Mouse (Mus musculus) spleen, adult 12 weeks (tissue): ENCODE measurements around the gene Acyp2.
"Not testable (repeated sequence)": the region's sequence is repeated elsewhere in the genome, so short reads cannot be mapped to it uniquely, and the experiment has no call there.

ENCODE experiments used
- DNase-seq: peaks from one replicate; pipeline ENCODE4 v3.0.0; 2022; ENCODE audit warnings: low spot score

The Acyp2 gene

GRCm38 (mm10) chr11:30649001-30649637, at the start of gene Acyp2:
TSS of gene Acyp2 (minus strand) at chr11:30649587.
- peak; percentile 80 for DNase-seq

DNA sequence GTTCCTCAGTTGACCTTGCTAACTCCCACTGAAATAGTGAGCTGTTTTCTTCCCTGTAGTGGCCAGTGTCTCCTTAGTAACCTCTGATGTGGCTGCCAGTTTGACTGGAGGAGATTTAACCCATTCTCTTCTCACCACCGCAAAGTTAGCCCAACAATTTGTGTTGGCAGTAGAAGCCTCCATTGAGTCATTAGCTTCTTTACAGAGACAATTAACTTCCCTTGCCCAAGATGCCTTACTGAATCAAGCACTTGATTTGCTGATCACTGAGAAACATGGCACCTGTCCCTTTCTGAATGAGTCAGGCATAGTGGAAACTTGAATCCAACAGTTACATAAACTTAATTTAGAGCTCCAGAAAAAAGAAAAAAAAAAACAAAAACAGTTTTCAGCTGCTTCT, 40.0 kb upstream of the Acyp2 start:
- DNase-seq, result no peak

- no peak for DNase-seq
These were observed 26.7 kb upstream of the Acyp2 start for GRCm38 (mm10) chr11:30676086-30676485.

DNA sequence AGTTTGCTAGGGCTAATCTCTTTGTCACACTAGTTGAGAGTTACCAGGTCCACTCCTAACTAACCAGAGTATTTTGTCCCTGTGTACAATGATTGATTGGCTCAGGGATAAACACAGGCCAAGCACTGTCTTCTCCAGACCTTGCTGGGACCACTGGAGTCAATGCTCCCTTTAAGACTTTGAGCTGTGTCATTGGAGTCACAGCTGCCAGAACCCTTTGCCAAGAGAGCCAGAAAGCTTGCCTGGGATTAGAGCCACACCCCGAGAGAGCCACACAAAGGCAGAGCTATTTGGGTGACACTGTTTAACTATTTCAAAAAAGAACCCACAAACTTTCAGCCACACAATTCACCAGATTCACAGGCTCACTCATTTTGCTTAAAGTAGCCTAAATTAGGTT, 23.3 kb upstream of the Acyp2 start:
- DNase-seq, result no peak

GRCm38 (mm10) chr11:30663001-30663400, 13.6 kb upstream of the Acyp2 start:
- DNase-seq, result no peak

DNA sequence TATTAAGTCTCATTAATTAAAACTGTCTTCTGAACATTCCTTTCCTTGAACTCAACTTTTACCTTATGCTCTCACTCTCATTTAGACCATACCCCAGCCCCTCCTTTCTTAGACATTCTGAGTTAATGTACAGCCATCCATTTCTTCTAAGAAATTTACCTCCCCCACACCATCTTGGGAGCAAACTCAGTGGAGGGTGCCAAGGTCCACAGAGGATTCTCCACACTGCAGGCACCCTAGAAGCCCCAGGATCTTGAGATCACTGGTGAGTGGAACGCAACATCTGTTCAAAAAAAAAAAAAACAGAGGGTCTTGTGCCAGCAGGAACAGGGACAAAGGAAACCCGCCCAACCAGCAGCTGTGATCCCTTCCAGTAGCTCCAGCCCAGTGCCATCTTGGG, 13.2 kb upstream of the Acyp2 start:
- DNase-seq, result no peak

- no peak for DNase-seq
These were observed 7.7 kb upstream of the Acyp2 start for GRCm38 (mm10) chr11:30657069-30657468.

DNA sequence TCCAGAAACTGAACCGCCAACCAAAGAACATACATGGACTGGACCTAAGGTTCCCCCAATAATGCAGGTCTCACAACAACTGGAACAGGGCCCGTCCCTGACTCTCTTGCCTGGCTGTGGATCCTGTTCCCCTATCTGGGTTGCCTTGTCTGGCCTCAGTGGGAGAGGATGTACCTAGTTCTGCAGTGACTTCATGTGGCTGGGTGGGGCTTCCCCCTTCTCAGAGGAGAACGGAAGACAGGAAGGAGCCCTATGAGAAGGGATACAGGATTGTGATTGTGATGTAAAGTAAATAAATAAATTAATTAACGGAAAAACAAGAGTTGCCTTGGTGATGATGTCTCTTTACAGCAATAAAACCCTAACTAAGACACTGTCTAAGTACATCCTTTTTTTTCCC, 6.7 kb upstream of the Acyp2 start:
- DNase-seq, result no peak

DNA sequence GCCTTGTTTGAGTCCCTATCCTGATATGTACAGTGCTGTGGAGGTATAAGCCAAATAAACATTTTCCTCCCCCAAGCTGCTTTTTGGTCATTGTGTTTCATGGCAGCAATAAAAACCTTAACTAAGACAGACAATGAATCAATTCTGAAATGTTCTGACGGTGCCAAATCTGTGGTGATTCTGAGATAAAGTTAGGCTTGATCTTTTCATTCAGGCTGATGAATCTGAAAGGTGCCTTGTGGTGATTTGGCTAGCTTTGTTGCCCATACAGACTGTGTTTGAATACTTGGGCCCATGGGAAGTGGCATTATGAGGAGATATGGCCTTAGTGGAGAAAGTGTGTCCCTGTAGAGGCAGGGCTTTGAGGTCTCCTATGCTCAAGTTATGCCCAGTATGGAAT, 1.0 kb upstream of the Acyp2 start:
- DNase-seq, result no peak

GRCm38 (mm10) chr11:30635674-30636073, 13.7 kb downstream of the Acyp2 start:
- no peak for DNase-seq

GRCm38 (mm10) chr11:30630514-30630913, 18.9 kb downstream of the Acyp2 start:
- no peak for DNase-seq

DNA sequence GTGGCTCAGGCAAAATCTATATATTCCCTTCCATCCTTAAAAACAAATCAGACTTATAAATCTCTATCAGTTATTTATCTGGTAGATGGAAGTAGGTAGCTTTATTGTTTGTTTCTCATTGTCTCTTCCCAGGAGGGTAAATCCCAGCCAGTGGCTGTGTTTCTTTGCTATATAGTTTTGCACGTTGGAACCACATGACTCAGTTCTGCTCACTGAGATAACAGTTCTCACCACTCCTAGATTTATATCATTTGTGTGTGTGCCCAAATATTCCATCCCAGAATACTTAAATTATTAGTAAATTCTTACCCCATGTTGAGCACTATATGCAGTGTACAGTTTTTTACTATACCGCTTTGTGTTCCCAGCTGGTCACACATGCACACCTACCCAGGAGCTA, 26.2 kb downstream of the Acyp2 start:
- no peak for DNase-seq

GRCm38 (mm10) chr11:30621386-30622363, 27.7 kb downstream of the Acyp2 start:
- DNase-seq, result not testable (repeated sequence)

- no peak for DNase-seq
These were observed 31.2 kb downstream of the Acyp2 start for GRCm38 (mm10) chr11:30618235-30618634.

DNA sequence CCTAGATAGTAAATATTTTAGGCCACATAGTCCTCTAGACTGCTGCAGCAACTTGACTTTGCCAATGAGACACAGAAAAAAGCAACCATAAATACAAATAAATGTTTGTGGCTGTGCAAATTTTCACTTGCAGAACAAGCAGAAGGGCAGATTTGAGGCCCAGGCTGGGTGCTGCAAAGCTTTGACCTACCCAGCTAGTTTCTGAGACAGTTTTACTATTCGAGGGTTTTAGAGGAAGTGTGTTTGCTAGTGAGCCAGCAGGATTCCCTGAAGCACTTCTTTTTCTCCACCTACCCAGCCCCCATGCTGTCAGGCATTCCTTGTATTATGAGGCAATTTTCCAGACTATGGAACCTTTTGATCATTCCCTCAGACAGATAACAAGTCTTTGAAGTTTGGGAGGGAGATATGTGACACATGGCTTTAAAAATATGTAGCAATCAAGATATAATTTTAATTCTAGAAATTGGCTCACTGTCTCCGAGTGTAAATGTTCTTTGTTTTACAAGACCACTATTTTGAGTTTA, 31.8 kb downstream of the Acyp2 start:
- DNase-seq, result no peak

- no peak for DNase-seq
These were observed 33.4 kb downstream of the Acyp2 start for GRCm38 (mm10) chr11:30615977-30616376.

GRCm38 (mm10) chr11:30613916-30614546, 35.4 kb downstream of the Acyp2 start:
- no peak for DNase-seq

- DNase-seq, result no peak
These were observed 36.7 kb downstream of the Acyp2 start for GRCm38 (mm10) chr11:30612699-30613098.

GRCm38 (mm10) chr11:30609247-30609646, 40.1 kb downstream of the Acyp2 start:
- DNase-seq, result no peak

DNA sequence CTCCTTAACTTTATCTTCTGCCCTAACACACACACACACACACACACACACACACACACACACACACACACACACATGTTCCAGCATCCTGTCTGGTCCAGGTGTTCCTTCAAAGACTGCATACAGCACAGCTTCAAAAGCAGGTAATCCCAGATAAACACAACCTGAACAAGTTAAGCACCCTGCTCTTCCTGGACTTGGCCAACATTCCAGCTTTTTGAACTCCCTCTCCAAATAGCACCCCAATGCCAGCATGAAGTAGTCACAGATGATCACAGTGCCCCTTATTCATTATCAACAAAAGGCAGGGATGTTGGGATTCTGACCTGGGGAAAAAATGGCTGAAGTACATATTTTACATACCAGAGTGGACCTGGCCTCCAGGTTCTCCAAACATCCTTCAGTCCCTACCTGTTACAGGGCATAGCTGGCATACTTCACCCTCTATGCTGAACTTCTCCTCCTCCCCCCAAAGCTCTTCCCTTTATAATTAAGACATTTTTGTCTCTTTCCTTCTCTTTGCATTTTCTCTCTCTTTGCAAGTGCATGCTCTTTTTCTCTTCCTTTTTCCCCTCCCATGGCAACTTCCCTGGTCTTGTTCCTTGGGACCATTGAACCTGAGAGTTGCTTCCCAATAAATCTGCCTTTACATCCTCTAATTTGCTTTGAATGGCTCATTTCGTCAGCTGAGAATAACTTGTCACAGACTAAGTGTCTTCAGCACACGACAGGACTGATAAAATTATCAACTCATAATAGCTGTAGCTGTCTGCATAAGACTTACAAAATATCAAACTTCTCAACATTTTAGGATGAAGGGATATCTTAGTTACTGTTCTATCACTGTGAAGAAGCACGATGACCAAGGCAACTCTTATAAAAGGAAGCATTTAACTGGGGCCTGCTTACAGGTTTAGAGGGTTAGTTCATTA, 41.5 kb downstream of the Acyp2 start:
- no peak for DNase-seq

- DNase-seq, result no peak
These were observed 52.1 kb downstream of the Acyp2 start for GRCm38 (mm10) chr11:30597259-30597658.
